Mouse (Mus musculus): ENCODE results near the gene E430018J23Rik. TPM values are rescaled to one million over a fixed set of nuclear protein-coding genes. Genes with fewer than 3 reads are reported as not detected.
"Not testable (repeated sequence)": the region's sequence is repeated elsewhere in the genome, so short reads cannot be mapped to it uniquely, and the experiment has no call there.

The E430018J23Rik gene
- total and polyA plus RNA-seq, 3 experiments: 3.1 to 4.0 (median 3.5) TPM

GRCm38 (mm10) chr7:127386641-127387392, 6.6 kb downstream of the E430018J23Rik start, which contains the start of gene 9130019O22Rik:
TSS of gene 9130019O22Rik (minus strand) at chr7:127387166.
- H3K9ac ChIP-seq (ENCODE audit: low read depth, low read length): peak within 1 kb of the TSS; percentile 72
- H3K79me2 ChIP-seq (replicated peaks; ENCODE audit: control insufficient read depth, insufficient read depth, low read length): no peaks in the 10 kb centered on the region
- peak within 1 kb of the TSS; percentile 72 for H3K4me3 ChIP-seq
- intact Hi-C loops (cut with DNase I): loop anchor here (1.0 kb wide), 1 partner anchor 12 kb away; no protein-coding TSS in a partner anchor
- H3K4me1 ChIP-seq (ENCODE audit: control insufficient read depth, insufficient read depth, low read length): peaks cover 2% of the 10 kb centered on the region
- no peaks in the 10 kb centered on the region for H3K36me3 ChIP-seq (ENCODE audit: control insufficient read depth, insufficient read depth, low read length)
- H3K27me3 ChIP-seq (ENCODE audit: control insufficient read depth, insufficient read depth, low read length): no peaks in the 10 kb centered on the region
- H3K27ac ChIP-seq: peak within 1 kb of the TSS; percentile 78
- TF ChIP-seq EP300 (IDR thresholded peaks at IDR 0.05; ENCODE audit: insufficient read depth, low read depth, low read length) (0 out of 2 replicates have a peak, but pooled peaks have one; percentile 19), POLR2A (IDR thresholded peaks at IDR 0.05; ENCODE audit: insufficient read depth, low read depth, low read length) (peak; percentile 94), CTCF (IDR thresholded peaks at IDR 0.05) (no peak)
- peak; percentile 87 to 92 for DNase-seq
- WGBS: 10% methylated on average over 38 of the region's 38 CpGs

- H3K36me3 ChIP-seq (ENCODE audit: control insufficient read depth, insufficient read depth, low read length); H3K79me2 ChIP-seq (replicated peaks; ENCODE audit: control insufficient read depth, insufficient read depth, low read length); intact Hi-C loops (cut with DNase I); H3K4me3 ChIP-seq; DNase-seq; H3K9ac ChIP-seq (ENCODE audit: low read depth, low read length); H3K27ac ChIP-seq; H3K4me1 ChIP-seq (ENCODE audit: control insufficient read depth, insufficient read depth, low read length); H3K27me3 ChIP-seq (ENCODE audit: control insufficient read depth, insufficient read depth, low read length): not testable (repeated sequence)
- 96% methylated on average over 4 of the region's 4 CpGs for WGBS
These were observed 7.9 kb downstream of the E430018J23Rik start for GRCm38 (mm10) chr7:127385560-127385959.

- H3K79me2 ChIP-seq (replicated peaks; ENCODE audit: control insufficient read depth, insufficient read depth, low read length): no peaks in the 10 kb centered on the region
- DNase-seq: no peak
- intact Hi-C loops (cut with DNase I): no loop called here
- no peak overlapping the region for H3K9ac ChIP-seq (ENCODE audit: low read depth, low read length)
- no peaks in the 10 kb centered on the region for H3K27me3 ChIP-seq (ENCODE audit: control insufficient read depth, insufficient read depth, low read length)
- H3K4me1 ChIP-seq (ENCODE audit: control insufficient read depth, insufficient read depth, low read length): peaks cover 1% of the 10 kb centered on the region; the same call in 1 of the 2 replicates
- WGBS: 60% methylated on average over 6 of the region's 6 CpGs
- no peaks in the 10 kb centered on the region for H3K36me3 ChIP-seq (ENCODE audit: control insufficient read depth, insufficient read depth, low read length)
- no peak overlapping the region for H3K4me3 ChIP-seq
- H3K27ac ChIP-seq: no peak overlapping the region
- TF ChIP-seq CTCF (IDR thresholded peaks at IDR 0.05) (no peak), POLR2A (IDR thresholded peaks at IDR 0.05; ENCODE audit: insufficient read depth, low read depth, low read length) (no peak), EP300 (IDR thresholded peaks at IDR 0.05; ENCODE audit: insufficient read depth, low read depth, low read length) (no peak)
These were observed 15.0 kb downstream of the E430018J23Rik start for GRCm38 (mm10) chr7:127378310-127378921.

GRCm38 (mm10) chr7:127375271-127376245, 17.9 kb downstream of the E430018J23Rik start, which contains the start of gene Zfp747:
TSS of gene Zfp747 (minus strand) at chr7:127376050.
- not testable (repeated sequence) for H3K79me2 ChIP-seq (replicated peaks; ENCODE audit: control insufficient read depth, insufficient read depth, low read length); H3K4me1 ChIP-seq (ENCODE audit: control insufficient read depth, insufficient read depth, low read length); H3K27me3 ChIP-seq (ENCODE audit: control insufficient read depth, insufficient read depth, low read length); H3K36me3 ChIP-seq (ENCODE audit: control insufficient read depth, insufficient read depth, low read length)
- peak within 1 kb of the TSS; percentile 90 for H3K27ac ChIP-seq
- peak within 1 kb of the TSS; percentile 83 for H3K9ac ChIP-seq (ENCODE audit: low read depth, low read length)
- intact Hi-C loops (cut with DNase I): loop anchor here (1.0 to 2.0 kb wide), 2 partner anchors 12 to 17 kb away; partner anchors contain the start of genes 9130019O22Rik and E430018J23Rik
- 0 out of 2 replicates have a peak, but pooled peaks have one; percentile 64 for TF ChIP-seq EP300 (IDR thresholded peaks at IDR 0.05; ENCODE audit: insufficient read depth, low read depth, low read length)
- TF ChIP-seq CTCF (IDR thresholded peaks at IDR 0.05): peak; percentile 72
- TF ChIP-seq POLR2A (IDR thresholded peaks at IDR 0.05; ENCODE audit: insufficient read depth, low read depth, low read length): peak; percentile 93
- peak; percentile 93 to 95 for DNase-seq
- H3K4me3 ChIP-seq: peak within 1 kb of the TSS; percentile 76
- under 1% methylated on average over 49 of the region's 49 CpGs for WGBS

GRCm38 (mm10) chr7:127371870-127372269, 21.6 kb downstream of the E430018J23Rik start:
- H3K4me3 ChIP-seq; DNase-seq; H3K27ac ChIP-seq; H3K27me3 ChIP-seq (ENCODE audit: control insufficient read depth, insufficient read depth, low read length); H3K79me2 ChIP-seq (replicated peaks; ENCODE audit: control insufficient read depth, insufficient read depth, low read length); intact Hi-C loops (cut with DNase I); H3K4me1 ChIP-seq (ENCODE audit: control insufficient read depth, insufficient read depth, low read length); H3K9ac ChIP-seq (ENCODE audit: low read depth, low read length); H3K36me3 ChIP-seq (ENCODE audit: control insufficient read depth, insufficient read depth, low read length): not testable (repeated sequence)
- 94% methylated on average over 3 of the region's 3 CpGs for WGBS
- TF ChIP-seq CTCF (IDR thresholded peaks at IDR 0.05): 0 out of 2 replicates have a peak, but pooled peaks have one; percentile 23
